Mouse (Mus musculus) neural tube, embryonic 11.5 days (tissue): Measurements from ENCODE around the gene Tmem86a. TPM values are rescaled to one million over a fixed set of nuclear protein-coding genes. Genes with fewer than 3 reads are reported as not detected.
"Not testable (repeated sequence)": the region's sequence is repeated elsewhere in the genome, so short reads cannot be mapped to it uniquely, and the experiment has no call there.

Experiments used
- ATAC-seq: fragments of 200-750 bp; cut with Nextera tagmentation; 2 replicates; pipeline ENCODE4 v1.8.0; 2017; ENCODE audit warnings: moderate number of reproducible peaks, mild to moderate bottlenecking, moderate TSS enrichment, moderate library complexity; ENCODE audit not compliant: insufficient read depth, low FRiP score, low TSS enrichment
- DNase-seq: peaks from one replicate; pipeline ENCODE4 v3.0.0-alpha.2; 2015; ENCODE audit warnings: low spot score
- H3K27ac ChIP-seq: fragments of 300-500 bp; sonication (generic); 2 replicates; pipeline ENCODE4 v1.5.1; 2014; ENCODE audit warnings: low read depth, mild to moderate bottlenecking, low read length
- H3K27me3 ChIP-seq: fragments of 300-500 bp; sonication (generic); 2 replicates; pipeline ENCODE4 v1.6.1; 2014; ENCODE audit warnings: mild to moderate bottlenecking, low read length, mixed read lengths; ENCODE audit not compliant: control insufficient read depth, insufficient read depth
- H3K36me3 ChIP-seq: fragments of 300-500 bp; sonication (generic); 2 replicates; pipeline ENCODE4 v1.6.1; 2014; ENCODE audit warnings: mild to moderate bottlenecking, low read length, moderate library complexity, mixed read lengths; ENCODE audit not compliant: control insufficient read depth, insufficient read depth
- H3K4me1 ChIP-seq: fragments of 300-500 bp; sonication (generic); 2 replicates; pipeline ENCODE4 v1.6.1; 2014; ENCODE audit warnings: low read length, mixed read lengths; ENCODE audit not compliant: control insufficient read depth, insufficient read depth
- H3K4me2 ChIP-seq: fragments of 300-500 bp; sonication (generic); 2 replicates; pipeline ENCODE4 v1.6.1; 2014; ENCODE audit warnings: low read depth, mild to moderate bottlenecking, moderate library complexity
- H3K4me3 ChIP-seq: fragments of 300-500 bp; sonication (generic); 2 replicates; pipeline ENCODE4 v1.5.1; 2014; ENCODE audit warnings: low read depth, low read length
- H3K9ac ChIP-seq: fragments of 300-500 bp; sonication (generic); 2 replicates; pipeline ENCODE4 v1.6.1; 2014; ENCODE audit warnings: mild to moderate bottlenecking, low read length
- H3K9me3 ChIP-seq: fragments of 300-500 bp; sonication (generic); 2 replicates; pipeline ENCODE4 v1.6.1; 2016; ENCODE audit warnings: low read length; ENCODE audit not compliant: control insufficient read depth
- WGBS: fragments of 180-500 bp; shearing (Covaris S2); extraction: QIAGEN DNeasy Blood & Tissue Kit; methylation state at CpG from one replicate; pipeline ENCODE4 v1.1.7; 2014; 5-methylcytosine and 5-hydroxymethylcytosine counted together
- polyA plus RNA-seq: library from polyadenylated mRNA; unstranded; fragments of >200 nt; fragmentation: Nextera tagmentation; extraction: Ambion mirVana; gene quantifications from 2 replicates; pipeline ENCODE4 v1.2.1, GENCODE M21; 2014

The Tmem86a gene
- polyA plus RNA-seq, 1 experiment from 2014 or later = 8.2 TPM

DNA sequence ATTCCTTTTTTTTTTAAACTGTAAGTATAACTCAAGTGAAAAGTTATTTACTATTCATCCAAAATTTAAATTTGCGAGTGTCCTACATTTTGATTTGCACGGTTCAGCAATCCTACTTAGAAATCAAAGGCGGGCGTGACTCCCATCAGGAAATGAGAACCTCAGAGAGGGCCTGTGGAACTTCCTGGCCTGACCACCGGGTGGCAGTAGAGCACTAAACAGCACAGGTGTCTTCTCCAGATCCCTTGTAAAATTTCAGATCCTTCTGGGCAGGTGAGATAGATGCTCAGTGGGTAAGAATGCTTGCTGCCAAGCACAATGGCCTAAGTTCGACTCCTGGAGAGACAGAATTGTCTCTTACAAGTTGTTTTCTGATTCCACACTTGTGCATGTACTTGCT is 26.9 kb upstream of the Tmem86a start:
- no peak for ATAC-seq
- Histone ChIP-seq H3K9ac (no peak overlapping the region), H3K36me3 (no peaks in the 10 kb centered on the region), H3K4me1 (no peaks in the 10 kb centered on the region), H3K9me3 (no peaks in the 10 kb centered on the region), H3K4me2 (no peak overlapping the region), H3K27me3 (no peaks in the 10 kb centered on the region), H3K4me3 (no peak overlapping the region), H3K27ac (no peak overlapping the region)
- DNase-seq = peak; percentile 77
- 22% methylated on average over 6 of the region's 6 CpGs for WGBS

GRCm38 (mm10) chr7:47024454-47024853 is 25.9 kb upstream of the Tmem86a start:
- Histone ChIP-seq H3K4me2 (no peak overlapping the region), H3K4me3 (no peak overlapping the region), H3K27me3 (no peaks in the 10 kb centered on the region), H3K36me3 (no peaks in the 10 kb centered on the region), H3K4me1 (no peaks in the 10 kb centered on the region), H3K9ac (no peak overlapping the region), H3K27ac (no peak overlapping the region), H3K9me3 (no peaks in the 10 kb centered on the region)
- ATAC-seq = no peak
- WGBS = 88% methylated on average over 7 of the region's 7 CpGs
- no peak for DNase-seq

GRCm38 (mm10) chr7:47025429-47025828 is 25.0 kb upstream of the Tmem86a start:
- DNase-seq (no peak), ATAC-seq (no peak)
- Histone ChIP-seq H3K36me3 (no peaks in the 10 kb centered on the region), H3K4me2 (no peak overlapping the region), H3K9ac (no peak overlapping the region), H3K4me1 (no peaks in the 10 kb centered on the region), H3K27ac (no peak overlapping the region), H3K27me3 (no peaks in the 10 kb centered on the region), H3K4me3 (no peak overlapping the region), H3K9me3 (no peaks in the 10 kb centered on the region)
- WGBS = 85% methylated on average over 9 of the region's 9 CpGs

DNA sequence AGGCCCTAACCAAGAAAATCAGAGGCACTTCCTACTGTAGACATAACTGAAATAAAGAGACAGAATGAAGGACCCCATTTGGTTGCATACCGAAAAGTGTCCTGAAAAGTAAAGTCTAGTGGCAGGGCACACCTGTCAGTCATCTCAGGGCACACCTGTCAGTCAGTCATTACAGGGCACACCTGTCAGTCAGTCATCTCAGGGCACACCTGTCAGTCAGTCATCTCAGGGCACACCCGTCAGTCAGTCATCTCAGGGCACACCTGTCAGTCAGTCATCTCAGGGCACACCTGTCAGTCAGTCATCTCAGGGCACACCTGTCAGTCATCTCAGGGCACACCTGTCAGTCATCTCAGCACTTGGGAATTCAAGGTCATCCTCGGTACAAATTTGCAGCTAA is 23.5 kb upstream of the Tmem86a start:
- H3K27me3 ChIP-seq, H3K4me3 ChIP-seq, H3K36me3 ChIP-seq, DNase-seq, H3K27ac ChIP-seq, H3K9ac ChIP-seq, H3K4me2 ChIP-seq, ATAC-seq, H3K9me3 ChIP-seq, H3K4me1 ChIP-seq: not testable (repeated sequence)
- 87% methylated on average over 3 of the region's 3 CpGs for WGBS

GRCm38 (mm10) chr7:47027520-47027919 is 22.9 kb upstream of the Tmem86a start:
- Histone ChIP-seq H3K9me3 (no peaks in the 10 kb centered on the region), H3K27me3 (no peaks in the 10 kb centered on the region), H3K4me3 (no peak overlapping the region), H3K4me1 (no peaks in the 10 kb centered on the region), H3K4me2 (no peak overlapping the region), H3K9ac (no peak overlapping the region), H3K27ac (no peak overlapping the region), H3K36me3 (no peaks in the 10 kb centered on the region)
- 89% methylated on average over 1 of the region's 1 CpGs for WGBS
- DNase-seq = no peak
- ATAC-seq = no peak

DNA sequence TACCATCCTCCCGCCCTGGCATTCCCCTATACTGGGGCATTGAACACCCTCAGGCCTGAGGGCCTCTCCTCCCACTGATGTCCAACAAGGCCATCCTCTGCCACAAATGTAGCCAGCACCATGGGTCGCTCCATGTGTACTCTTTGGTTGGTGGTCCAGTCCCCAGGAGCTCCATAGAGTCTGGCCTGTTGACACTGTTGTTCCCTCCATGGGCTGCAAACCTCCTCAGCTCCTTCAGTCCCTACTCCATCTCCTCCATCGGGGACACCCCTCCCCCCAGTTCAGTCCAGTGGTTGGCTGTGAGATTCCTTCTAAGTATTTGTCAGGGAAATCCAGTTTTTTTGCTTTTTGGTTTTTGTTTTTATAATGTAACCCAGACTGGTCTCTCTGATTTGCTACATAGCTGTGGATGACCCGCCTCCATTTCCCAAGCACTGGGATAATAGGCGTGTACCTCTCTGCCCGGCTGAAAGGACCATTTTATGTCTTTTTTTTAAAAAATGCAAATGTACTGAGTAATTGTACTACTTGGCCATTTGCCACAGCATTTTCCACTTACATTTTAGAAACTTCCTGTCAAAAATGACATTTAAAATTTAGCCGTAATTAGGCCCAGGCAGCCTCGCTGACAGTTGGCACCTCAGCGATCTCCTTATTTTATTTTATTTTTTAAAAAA is 19.7 kb upstream of the Tmem86a start:
- 88% methylated on average over 9 of the region's 9 CpGs for WGBS
- ATAC-seq (no peak), DNase-seq (no peak)
- no peaks in the 10 kb centered on the region for H3K36me3 ChIP-seq
- no peaks in the 10 kb centered on the region for H3K27me3 ChIP-seq
- no peak overlapping the region for H3K4me2 ChIP-seq
- H3K4me3 ChIP-seq = no peak overlapping the region
- no peaks in the 10 kb centered on the region for H3K9me3 ChIP-seq
- no peak overlapping the region for H3K9ac ChIP-seq
- no peaks in the 10 kb centered on the region for H3K4me1 ChIP-seq
- H3K27ac ChIP-seq = no peak overlapping the region

- no peaks in the 10 kb centered on the region for H3K27me3 ChIP-seq
- no peaks in the 10 kb centered on the region for H3K4me1 ChIP-seq
- no peak overlapping the region for H3K4me2 ChIP-seq
- ATAC-seq (no peak), DNase-seq (no peak)
- H3K9ac ChIP-seq = no peak overlapping the region
- no peaks in the 10 kb centered on the region for H3K9me3 ChIP-seq
- 85% methylated on average over 4 of the region's 4 CpGs for WGBS
- no peak overlapping the region for H3K27ac ChIP-seq
- no peak overlapping the region for H3K4me3 ChIP-seq
- no peaks in the 10 kb centered on the region for H3K36me3 ChIP-seq
Observed at GRCm38 (mm10) chr7:47031371-47031770, 19.0 kb upstream of the Tmem86a start.

GRCm38 (mm10) chr7:47034785-47035384 is 15.5 kb upstream of the Tmem86a start:
- DNase-seq (no peak), ATAC-seq (no peak)
- H3K27me3 ChIP-seq = no peaks in the 10 kb centered on the region
- no peaks in the 10 kb centered on the region for H3K4me1 ChIP-seq
- H3K4me2 ChIP-seq = no peak overlapping the region
- 90% methylated on average over 4 of the region's 4 CpGs for WGBS
- H3K9me3 ChIP-seq = no peaks in the 10 kb centered on the region
- H3K9ac ChIP-seq = no peak overlapping the region
- H3K27ac ChIP-seq = no peak overlapping the region
- H3K36me3 ChIP-seq = no peaks in the 10 kb centered on the region
- no peak overlapping the region for H3K4me3 ChIP-seq

- no peaks in the 10 kb centered on the region for H3K4me1 ChIP-seq
- H3K27me3 ChIP-seq = no peaks in the 10 kb centered on the region
- no peak overlapping the region for H3K9ac ChIP-seq
- DNase-seq (no peak), ATAC-seq (no peak)
- no peak overlapping the region for H3K4me3 ChIP-seq
- H3K27ac ChIP-seq = no peak overlapping the region
- H3K9me3 ChIP-seq = no peaks in the 10 kb centered on the region
- no peak overlapping the region for H3K4me2 ChIP-seq
- WGBS = 82% methylated on average over 8 of the region's 8 CpGs
- H3K36me3 ChIP-seq = no peaks in the 10 kb centered on the region
Observed at GRCm38 (mm10) chr7:47035426-47035825, 15.0 kb upstream of the Tmem86a start.
